Mouse (Mus musculus): ENCODE measurements around the gene Rspry1. TPM values are rescaled to one million over a fixed set of nuclear protein-coding genes. Genes with fewer than 3 reads are reported as not detected.

Gene Rspry1
- 53.6 and 54.8 TPM in 2 replicates for polyA plus RNA-seq (2016; fragmentation: Nextera tagmentation; extraction: Ambion mirVana)

GRCm38 (mm10) chr8:94601607-94602385, at the start of gene Rspry1, which contains the start of gene Fam192a:
TSS of gene Rspry1 (plus strand) at chr8:94601937.
TSS of gene Fam192a (minus strand) at chr8:94601997.
- Histone ChIP-seq H3K36me3 (no peaks in the 10 kb centered on the region), H3K27ac (peak within 1 kb of the TSS; percentile 92), H3K4me1 (peaks cover 23% of the 10 kb centered on the region), H3K4me2 (replicated peaks) (peak within 1 kb of the TSS; percentile 92), H3K27me3 (no peaks in the 10 kb centered on the region), H3K4me3 (peak within 1 kb of the TSS; percentile 99), H3K9me3 (replicated peaks) (no peaks in the 10 kb centered on the region), H3K9ac (peak within 1 kb of the TSS; percentile 93)
- peak; percentile 100 for ATAC-seq (ENCODE audit: low FRiP score)
- WGBS: under 1% methylated on average over 51 of the region's 55 CpGs

- no peak overlapping the region for H3K4me2 ChIP-seq (replicated peaks)
- peaks cover 26% of the 10 kb centered on the region; the same call in 1 of the 2 replicates for H3K27me3 ChIP-seq
- H3K4me1 ChIP-seq: peaks cover 22% of the 10 kb centered on the region
- ATAC-seq (ENCODE audit: low FRiP score): no peak
- no peak overlapping the region for H3K9ac ChIP-seq
- H3K27ac ChIP-seq: 0 out of 2 replicates have a peak overlapping the region, but pooled peaks have one; percentile 5
- no peak overlapping the region for H3K4me3 ChIP-seq
- H3K9me3 ChIP-seq (replicated peaks): no peaks in the 10 kb centered on the region
- WGBS: 79% methylated on average over 2 of the region's 2 CpGs
- no peaks in the 10 kb centered on the region for H3K36me3 ChIP-seq
These were observed 49.0 kb upstream of the Rspry1 start for GRCm38 (mm10) chr8:94552696-94553095.

GRCm38 (mm10) chr8:94557281-94557680, 44.5 kb upstream of the Rspry1 start:
- no peaks in the 10 kb centered on the region for H3K9me3 ChIP-seq (replicated peaks)
- 84% methylated on average over 3 of the region's 3 CpGs for WGBS
- peaks cover 22% of the 10 kb centered on the region; the same call in 1 of the 2 replicates for H3K27me3 ChIP-seq

GRCm38 (mm10) chr8:94561256-94561655, 40.5 kb upstream of the Rspry1 start:
- H3K36me3 ChIP-seq: no peaks in the 10 kb centered on the region
- no peak overlapping the region for H3K27ac ChIP-seq
- peak; percentile 86 for ATAC-seq (ENCODE audit: low FRiP score)
- 41% methylated on average over 5 of the region's 5 CpGs for WGBS
- no peak overlapping the region for H3K4me3 ChIP-seq
- no peak overlapping the region for H3K9ac ChIP-seq
- H3K4me1 ChIP-seq: peaks cover 11% of the 10 kb centered on the region
- H3K27me3 ChIP-seq: peaks cover 6% of the 10 kb centered on the region; the same call in 1 of the 2 replicates
- no peak overlapping the region for H3K4me2 ChIP-seq (replicated peaks)
- H3K9me3 ChIP-seq (replicated peaks): no peaks in the 10 kb centered on the region

More at GRCm38 (mm10) chr8:94557281-94557680, 44.5 kb upstream of the Rspry1 start:
- no peak overlapping the region for H3K9ac ChIP-seq
- no peak for ATAC-seq (ENCODE audit: low FRiP score)
- H3K4me2 ChIP-seq (replicated peaks): no peak overlapping the region
- H3K36me3 ChIP-seq: no peaks in the 10 kb centered on the region
- no peak overlapping the region for H3K4me3 ChIP-seq
- peaks cover 14% of the 10 kb centered on the region for H3K4me1 ChIP-seq
- no peak overlapping the region for H3K27ac ChIP-seq

- ATAC-seq (ENCODE audit: low FRiP score): no peak
- peaks cover 6% of the 10 kb centered on the region; the same call in 1 of the 2 replicates for H3K27me3 ChIP-seq
- H3K4me3 ChIP-seq: no peak overlapping the region
- H3K4me1 ChIP-seq: peaks cover 27% of the 10 kb centered on the region
- H3K4me2 ChIP-seq (replicated peaks): no peak overlapping the region
- H3K36me3 ChIP-seq: no peaks in the 10 kb centered on the region
- no peaks in the 10 kb centered on the region for H3K9me3 ChIP-seq (replicated peaks)
- H3K9ac ChIP-seq: no peak overlapping the region
- H3K27ac ChIP-seq: no peak overlapping the region
These were observed 37.3 kb upstream of the Rspry1 start for GRCm38 (mm10) chr8:94564421-94564820.

- Histone ChIP-seq H3K9ac (no peak overlapping the region), H3K4me2 (replicated peaks) (no peak overlapping the region), H3K4me1 (peaks cover 27% of the 10 kb centered on the region), H3K36me3 (no peaks in the 10 kb centered on the region), H3K9me3 (replicated peaks) (no peaks in the 10 kb centered on the region), H3K27ac (0 out of 2 replicates have a peak overlapping the region, but pooled peaks have one; percentile 69), H3K4me3 (no peak overlapping the region), H3K27me3 (peaks cover 3% of the 10 kb centered on the region; the same call in 1 of the 2 replicates)
- WGBS: 81% methylated on average over 6 of the region's 6 CpGs
- no peak for ATAC-seq (ENCODE audit: low FRiP score)
These were observed 35.7 kb upstream of the Rspry1 start for GRCm38 (mm10) chr8:94566033-94566432.

- Histone ChIP-seq H3K4me3 (no peak overlapping the region), H3K4me1 (peaks cover 21% of the 10 kb centered on the region), H3K27ac (peak overlapping the region; percentile 69), H3K27me3 (peaks cover 3% of the 10 kb centered on the region; the same call in 1 of the 2 replicates), H3K9ac (no peak overlapping the region), H3K9me3 (replicated peaks) (no peaks in the 10 kb centered on the region), H3K4me2 (replicated peaks) (peak overlapping the region; percentile 24), H3K36me3 (no peaks in the 10 kb centered on the region)
- ATAC-seq (ENCODE audit: low FRiP score): peak; percentile 60
- 51% methylated on average over 15 of the region's 15 CpGs for WGBS
These were observed 35.1 kb upstream of the Rspry1 start for GRCm38 (mm10) chr8:94566446-94567158.

GRCm38 (mm10) chr8:94567159-94567849, 34.4 kb upstream of the Rspry1 start:
- no peaks in the 10 kb centered on the region for H3K9me3 ChIP-seq (replicated peaks)
- no peak overlapping the region for H3K9ac ChIP-seq
- peaks cover 3% of the 10 kb centered on the region; the same call in 1 of the 2 replicates for H3K27me3 ChIP-seq
- peak; percentile 93 for ATAC-seq (ENCODE audit: low FRiP score)
- peak overlapping the region; percentile 69 for H3K27ac ChIP-seq
- peak overlapping the region; percentile 24 for H3K4me2 ChIP-seq (replicated peaks)
- WGBS: 48% methylated on average over 8 of the region's 8 CpGs
- H3K4me3 ChIP-seq: no peak overlapping the region
- peaks cover 20% of the 10 kb centered on the region for H3K4me1 ChIP-seq
- H3K36me3 ChIP-seq: no peaks in the 10 kb centered on the region

- H3K27ac ChIP-seq: no peak overlapping the region
- H3K9ac ChIP-seq: no peak overlapping the region
- ATAC-seq (ENCODE audit: low FRiP score): no peak
- no peak overlapping the region for H3K4me2 ChIP-seq (replicated peaks)
- peaks cover 3% of the 10 kb centered on the region; the same call in 1 of the 2 replicates for H3K27me3 ChIP-seq
- H3K4me3 ChIP-seq: no peak overlapping the region
- H3K36me3 ChIP-seq: 0 out of 2 replicates have a peak, but pooled peaks cover 5% of the 10 kb centered on the region
- 92% methylated on average over 8 of the region's 8 CpGs for WGBS
- H3K4me1 ChIP-seq: peaks cover 20% of the 10 kb centered on the region
- no peaks in the 10 kb centered on the region for H3K9me3 ChIP-seq (replicated peaks)
These were observed 33.6 kb upstream of the Rspry1 start for GRCm38 (mm10) chr8:94568098-94568497.

- no peak overlapping the region for H3K4me2 ChIP-seq (replicated peaks)
- H3K36me3 ChIP-seq: peaks cover 17% of the 10 kb centered on the region
- H3K4me3 ChIP-seq: no peak overlapping the region
- WGBS: 62% methylated on average over 1 of the region's 1 CpGs
- ATAC-seq (ENCODE audit: low FRiP score): no peak
- H3K9me3 ChIP-seq (replicated peaks): no peaks in the 10 kb centered on the region
- H3K9ac ChIP-seq: no peak overlapping the region
- no peaks in the 10 kb centered on the region for H3K27me3 ChIP-seq
- no peak overlapping the region for H3K27ac ChIP-seq
- H3K4me1 ChIP-seq: peaks cover 20% of the 10 kb centered on the region
These were observed 32.3 kb upstream of the Rspry1 start for GRCm38 (mm10) chr8:94569419-94569818.

- Histone ChIP-seq H3K9ac (no peak overlapping the region), H3K9me3 (replicated peaks) (no peaks in the 10 kb centered on the region), H3K4me3 (no peak overlapping the region), H3K4me1 (peaks cover 11% of the 10 kb centered on the region), H3K27me3 (no peaks in the 10 kb centered on the region), H3K36me3 (peaks cover 41% of the 10 kb centered on the region), H3K4me2 (replicated peaks) (no peak overlapping the region), H3K27ac (no peak overlapping the region)
- ATAC-seq (ENCODE audit: low FRiP score): no peak
- 69% methylated on average over 2 of the region's 2 CpGs for WGBS
These were observed 29.8 kb upstream of the Rspry1 start for GRCm38 (mm10) chr8:94571896-94572295.

Measured in hindbrain, embryonic 12.5 days (tissue).